Mouse (Mus musculus) regulatory T cell (primary cell): ENCODE results near the gene A930009A15Rik.

Experiments
- in situ Hi-C: fragments of 300-600 bp; cut with MboI, MseI; formaldehyde crosslinking; loops from one replicate; pipeline ENCODE4 v1.15.1; 2025; ENCODE audit warnings: high pct_unique_total_duplicates

The A930009A15Rik gene

DNA sequence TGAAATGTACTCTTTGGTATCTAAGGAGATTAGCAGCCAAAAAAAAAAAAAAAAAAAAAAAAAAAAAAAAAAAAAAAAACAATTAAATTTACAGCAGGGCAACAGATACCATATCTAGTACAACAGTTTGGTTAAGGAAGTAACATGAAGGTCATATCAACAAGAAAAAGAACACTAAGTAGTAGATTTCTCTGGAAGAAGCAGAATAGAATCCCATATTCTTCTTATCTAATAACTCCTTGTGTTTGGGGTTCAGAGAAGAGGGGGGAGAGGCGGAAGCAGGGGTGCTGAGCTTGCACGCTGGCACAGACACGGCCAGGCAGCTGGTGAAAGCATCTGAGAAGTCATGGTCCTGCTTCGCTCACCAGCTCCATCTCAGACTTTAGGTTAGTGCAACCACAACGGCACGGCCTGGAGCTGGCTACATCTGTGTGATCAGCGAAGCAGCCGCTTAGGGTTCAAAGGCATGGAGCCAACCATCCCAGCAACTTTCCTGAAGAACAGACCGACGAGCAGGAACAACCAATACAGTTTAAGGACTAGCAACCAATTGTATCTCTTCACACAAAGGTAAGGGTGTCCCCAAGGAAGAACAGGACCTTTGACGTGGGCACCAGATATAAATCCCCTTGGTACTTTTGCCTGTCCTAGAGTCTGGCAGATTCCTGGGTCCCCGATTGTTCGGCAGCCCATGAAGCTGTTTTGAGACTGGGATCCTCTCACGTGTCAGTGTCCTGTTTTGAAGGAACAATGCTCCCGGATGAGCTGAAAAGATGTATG is at the start of gene A930009A15Rik:
A930009A15Rik (plus strand) TSS at position 275 of the 780 bp plus-strand sequence.
- in situ Hi-C loops, result no loop called here

GRCm38 (mm10) chr10:115520200-115521080 is 49.3 kb upstream of the A930009A15Rik start:
- in situ Hi-C loops, result no loop called here

- in situ Hi-C loops, result no loop called here
Observed at GRCm38 (mm10) chr10:115521081-115521451, 48.7 kb upstream of the A930009A15Rik start.

DNA sequence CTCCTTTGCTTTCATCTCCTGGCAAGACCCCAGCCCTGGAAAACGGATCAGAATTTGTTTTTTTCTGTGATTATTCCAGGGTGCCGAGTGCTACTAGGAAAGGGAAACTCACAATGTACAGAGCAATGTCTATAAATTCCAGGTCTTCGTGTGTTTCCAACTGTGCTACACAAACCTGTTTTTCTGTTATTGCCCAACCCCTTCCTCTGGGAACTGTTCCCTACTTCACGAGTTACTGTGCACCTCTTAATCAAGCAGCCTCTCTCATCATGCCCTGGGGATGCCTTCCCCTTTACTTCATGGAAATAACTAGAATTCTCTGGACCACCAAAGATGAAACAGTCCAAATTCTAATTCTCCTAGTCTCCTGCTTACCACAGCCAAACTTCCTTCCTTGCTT is 40.9 kb upstream of the A930009A15Rik start:
- in situ Hi-C loops, result no loop called here

GRCm38 (mm10) chr10:115529768-115530167 is 40.0 kb upstream of the A930009A15Rik start:
- in situ Hi-C loops, result no loop called here

DNA sequence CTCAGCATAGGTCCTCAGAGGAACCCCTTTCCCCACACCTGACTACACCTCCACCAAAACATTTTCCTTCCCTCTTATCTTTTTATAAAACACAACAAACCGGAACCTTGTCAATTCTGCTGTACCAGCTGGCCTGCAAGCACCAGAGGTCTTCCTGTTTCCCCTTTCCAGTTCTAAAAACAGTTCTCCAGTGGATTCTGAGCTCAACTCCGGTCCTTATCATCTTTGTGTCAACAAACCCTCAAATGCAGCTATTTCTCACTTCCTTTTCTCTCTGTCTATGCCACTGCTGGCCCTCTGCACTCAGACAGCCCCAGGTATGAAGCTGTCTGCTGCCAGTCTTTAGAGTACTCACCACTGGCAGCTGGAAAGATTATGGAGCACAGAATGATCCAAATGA is 39.0 kb upstream of the A930009A15Rik start:
- in situ Hi-C loops, result no loop called here

- in situ Hi-C loops, result no loop called here
Observed at GRCm38 (mm10) chr10:115542917-115543316, 26.9 kb upstream of the A930009A15Rik start.

GRCm38 (mm10) chr10:115550253-115550652 is 19.5 kb upstream of the A930009A15Rik start:
- in situ Hi-C loops, result no loop called here

DNA sequence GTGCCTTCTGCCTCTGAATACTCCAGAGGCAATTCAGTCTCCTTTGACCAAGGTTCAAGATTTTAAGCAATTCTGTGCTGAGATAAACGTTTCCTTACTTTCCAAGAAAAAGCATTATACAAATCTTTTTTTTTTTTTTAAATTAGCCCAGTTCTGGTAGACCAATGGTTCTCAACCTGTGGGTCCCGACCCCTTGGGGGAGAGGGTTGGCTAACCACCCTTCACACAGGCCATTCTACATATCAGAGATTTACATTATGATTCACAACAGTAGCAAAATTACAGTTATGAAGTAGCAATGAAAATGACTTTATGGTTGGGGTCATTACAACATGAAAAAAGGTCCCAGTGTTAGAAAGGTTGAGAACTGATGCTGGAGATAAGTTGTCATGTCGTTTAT is 18.7 kb upstream of the A930009A15Rik start:
- in situ Hi-C loops, result no loop called here

DNA sequence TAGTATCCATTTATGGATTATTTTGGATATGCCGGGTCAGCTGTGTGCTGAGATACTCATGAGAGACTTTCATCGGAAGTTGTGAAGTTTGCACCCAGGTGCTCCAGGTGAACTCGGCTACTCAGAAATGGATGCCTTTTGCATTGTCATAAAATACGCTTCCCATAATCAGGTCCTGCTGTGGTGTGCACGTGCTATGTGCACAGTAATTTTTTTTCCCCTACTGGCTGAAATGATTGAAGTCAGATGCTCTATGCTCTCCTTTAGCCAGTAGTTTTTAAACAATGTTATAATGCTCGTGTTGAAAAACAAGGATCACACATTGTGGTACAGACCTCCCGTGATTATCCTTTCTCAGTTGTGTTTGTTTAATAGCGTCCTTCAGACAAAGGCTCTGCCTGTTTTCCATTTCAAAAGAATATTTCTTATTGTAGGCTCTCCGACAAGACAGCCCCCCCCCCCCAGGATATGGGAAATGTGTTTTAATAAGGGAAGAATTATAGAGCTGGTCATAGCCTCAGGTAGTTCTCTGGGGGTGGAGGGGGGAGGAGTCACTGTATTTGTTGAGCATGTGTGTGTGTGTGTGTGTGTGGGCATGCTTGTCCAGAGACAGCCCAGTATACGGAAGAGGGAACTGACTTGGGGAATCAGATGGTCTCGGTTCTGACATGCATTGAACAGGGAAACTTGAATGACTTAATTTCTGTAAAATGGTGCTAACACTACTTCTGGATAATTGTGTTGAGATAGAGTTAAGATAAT is 16.3 kb upstream of the A930009A15Rik start:
- in situ Hi-C loops, result no loop called here

DNA sequence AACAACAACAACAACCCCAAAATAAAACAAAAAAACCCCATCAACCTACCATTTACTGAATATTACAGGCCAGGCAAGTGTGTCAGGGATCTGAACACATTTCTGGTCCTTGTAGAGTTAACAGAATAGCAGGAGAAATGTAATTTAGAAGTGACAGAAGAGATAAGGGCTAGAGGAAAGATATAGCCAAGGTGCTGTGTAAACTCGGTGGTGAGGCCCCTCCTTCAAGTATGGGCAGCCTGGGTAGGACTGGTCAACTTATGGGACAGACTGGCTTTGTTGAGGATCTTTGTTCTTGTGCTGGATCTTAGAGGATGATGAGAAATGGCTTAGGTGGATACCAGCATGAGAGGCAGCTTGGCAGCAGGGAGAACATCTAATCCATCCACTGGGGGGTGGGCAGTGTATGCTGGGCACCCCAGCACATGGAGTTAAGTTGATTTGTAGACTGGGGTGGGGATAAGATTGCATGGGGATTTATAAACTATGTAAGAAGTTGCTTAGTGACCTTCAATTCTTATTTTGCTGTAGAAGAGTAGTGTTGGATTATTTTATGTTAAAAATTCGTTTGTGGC is 14.5 kb upstream of the A930009A15Rik start:
- in situ Hi-C loops, result no loop called here

GRCm38 (mm10) chr10:115556738-115557242 is 13.0 kb upstream of the A930009A15Rik start:
- in situ Hi-C loops, result no loop called here

DNA sequence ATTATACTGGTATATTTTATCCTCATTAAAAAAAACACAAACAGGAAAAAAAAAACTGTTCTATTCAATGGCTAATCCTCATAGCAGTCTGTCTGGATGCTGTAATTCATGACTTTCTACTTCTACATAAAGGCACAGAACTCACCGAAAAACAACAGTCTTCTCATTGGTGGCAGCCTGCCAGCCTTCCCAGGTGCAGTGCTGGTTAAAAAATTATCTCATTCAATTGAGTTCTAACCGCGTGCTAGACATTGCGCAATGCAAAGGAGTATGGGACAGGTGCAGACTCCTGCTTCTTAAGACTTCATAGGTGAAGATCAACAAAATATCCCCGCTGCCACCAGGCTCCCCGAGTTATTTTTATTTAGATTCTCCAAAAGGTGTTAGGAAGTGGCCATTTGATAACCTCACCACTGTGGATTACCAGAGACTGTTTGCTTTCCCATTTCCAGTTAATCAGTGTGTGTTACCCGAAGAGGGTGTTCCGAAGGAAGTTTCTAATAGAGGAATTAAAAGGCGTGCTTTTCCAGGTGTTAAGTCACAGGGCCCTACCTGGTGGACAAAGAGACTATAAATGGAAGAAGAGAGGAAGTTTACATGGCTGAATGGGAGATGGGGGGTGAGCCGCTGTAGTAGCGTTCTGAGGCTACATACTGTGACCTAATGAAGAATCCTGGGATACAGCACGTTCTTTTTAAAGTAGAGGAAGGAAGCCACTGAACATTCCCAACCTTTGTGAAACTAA is 8.5 kb upstream of the A930009A15Rik start:
- in situ Hi-C loops, result no loop called here

- in situ Hi-C loops, result no loop called here
Observed at GRCm38 (mm10) chr10:115562911-115563686, 6.7 kb upstream of the A930009A15Rik start.

- in situ Hi-C loops, result no loop called here
Observed at GRCm38 (mm10) chr10:115563961-115564360, 5.8 kb upstream of the A930009A15Rik start.

DNA sequence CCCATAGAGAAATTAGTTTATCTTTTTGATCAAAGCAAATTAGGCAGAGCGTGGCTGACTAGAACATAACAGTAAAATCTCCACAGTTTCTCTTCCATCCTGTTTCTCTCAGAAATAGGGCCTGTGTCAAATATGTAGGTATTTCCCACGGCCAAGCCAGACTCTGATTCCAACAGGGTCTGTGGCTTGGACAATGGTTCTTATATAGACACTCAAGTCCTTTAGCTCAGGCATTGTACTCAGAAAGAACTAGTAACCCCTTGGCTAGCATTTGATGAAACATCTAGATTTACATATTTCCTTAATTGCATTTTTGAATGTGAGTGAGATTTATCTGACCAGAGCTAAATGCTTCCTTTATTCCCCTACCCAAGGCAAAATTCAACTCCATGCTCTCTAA is 791 bp downstream of the A930009A15Rik start:
- in situ Hi-C loops, result no loop called here

GRCm38 (mm10) chr10:115571317-115571716 is 1.5 kb downstream of the A930009A15Rik start:
- in situ Hi-C loops, result no loop called here

DNA sequence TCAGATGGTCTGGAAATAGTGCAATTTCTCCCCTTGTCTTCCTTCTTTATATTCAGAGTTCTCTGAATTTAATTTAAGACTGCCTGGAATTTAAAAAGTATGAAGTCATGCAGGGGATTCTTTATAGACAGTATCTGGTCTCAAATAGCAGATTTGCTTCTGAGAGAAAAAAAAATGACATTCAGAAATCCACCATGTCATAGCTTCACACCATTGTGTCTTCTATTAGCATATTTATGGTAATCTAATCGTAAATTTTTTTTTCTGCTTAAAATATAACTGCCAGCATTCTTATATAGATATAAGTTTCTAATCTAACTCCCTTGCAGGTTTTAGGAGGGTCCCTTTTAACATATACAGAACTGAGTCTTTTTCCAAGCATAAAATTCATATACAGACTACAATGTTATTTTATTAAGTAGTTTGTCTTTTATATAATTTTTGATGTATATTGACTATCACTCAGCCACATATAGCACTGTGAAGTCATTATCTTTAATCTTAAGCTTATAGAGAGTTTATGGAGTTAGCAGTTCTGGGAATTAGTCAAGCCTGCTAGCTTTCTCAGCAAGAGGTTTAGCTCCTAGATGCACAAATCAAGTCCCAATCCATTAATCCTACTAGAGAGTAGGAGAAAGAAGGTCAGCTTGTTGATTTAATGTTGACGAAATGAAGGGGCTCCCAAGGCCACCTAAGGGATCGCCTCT is 2.1 kb downstream of the A930009A15Rik start:
- in situ Hi-C loops, result no loop called here

GRCm38 (mm10) chr10:115579076-115579475 is 9.3 kb downstream of the A930009A15Rik start:
- in situ Hi-C loops, result no loop called here
